Mouse (Mus musculus) c-Kit-positive CD71-positive TER-119-positive erythroid progenitor cells, embryonic 14.5 days (primary cell): ENCODE data around the gene Thsd4.

Experiments
- DNase-seq: peaks from one replicate; pipeline ENCODE4 v3.0.0-alpha.2; 2013; ENCODE audit warnings: low spot score

The Thsd4 gene

DNA sequence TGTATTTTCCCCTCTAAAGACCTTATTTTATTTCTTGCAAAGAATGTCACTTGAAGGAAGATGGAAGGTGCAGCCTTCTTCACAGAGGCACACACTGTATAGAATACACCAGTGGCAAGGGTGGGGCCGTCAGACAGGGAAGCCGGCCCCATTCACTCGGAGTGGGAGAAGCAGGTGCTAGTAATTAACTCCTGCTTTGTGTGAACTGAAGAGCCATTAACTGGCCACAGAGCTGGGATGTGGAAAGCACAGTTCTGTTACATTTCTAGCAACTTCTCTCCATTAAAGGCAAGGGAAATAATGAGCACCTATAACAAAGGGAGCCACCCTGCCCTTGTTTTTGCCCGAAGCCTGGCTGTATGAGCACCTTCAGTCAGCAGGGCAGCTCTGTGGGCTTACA lies 374.4 kb downstream of the Thsd4 start:
- no peak for DNase-seq

DNA sequence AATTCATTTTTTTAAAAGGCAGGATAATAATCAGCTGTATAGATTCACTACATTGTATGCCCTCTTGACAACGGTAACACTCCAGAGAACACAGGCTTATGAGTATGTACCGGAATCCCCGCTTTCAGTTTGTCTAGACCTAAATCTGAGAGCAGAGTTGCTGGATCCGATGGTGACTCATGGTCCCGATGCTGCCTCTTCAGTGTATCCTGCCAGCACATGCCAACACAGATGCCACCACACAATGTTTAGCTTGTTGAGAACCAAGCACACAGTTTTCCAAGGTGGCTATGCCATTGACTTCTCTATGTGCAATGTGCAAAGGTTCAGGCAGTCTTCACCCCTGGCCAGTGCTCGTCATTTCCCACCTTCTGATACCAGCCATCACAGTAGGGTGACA lies 378.0 kb downstream of the Thsd4 start:
- no peak for DNase-seq

DNA sequence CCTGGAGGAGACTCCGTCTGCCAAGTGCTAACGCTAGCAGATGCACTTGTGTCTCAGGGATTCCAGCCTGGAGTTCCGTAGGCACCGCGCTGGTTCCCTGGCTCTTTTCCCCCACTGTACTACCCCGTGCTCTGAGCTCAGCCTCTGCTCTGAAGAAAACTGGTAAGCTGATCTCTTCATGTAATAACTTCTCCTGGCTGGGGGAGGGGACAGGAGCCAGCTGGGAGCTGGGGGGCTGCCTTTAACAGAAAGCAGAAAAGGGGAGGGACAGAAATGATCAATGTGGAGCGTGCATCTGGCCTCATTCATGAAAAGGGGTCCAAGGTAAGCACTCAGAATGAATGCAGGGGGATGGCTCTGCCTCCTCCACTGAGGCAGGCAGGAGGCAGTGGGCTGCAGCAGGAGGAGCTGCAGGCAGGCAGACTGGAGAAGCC lies 380.7 kb downstream of the Thsd4 start:
- no peak for DNase-seq

DNA sequence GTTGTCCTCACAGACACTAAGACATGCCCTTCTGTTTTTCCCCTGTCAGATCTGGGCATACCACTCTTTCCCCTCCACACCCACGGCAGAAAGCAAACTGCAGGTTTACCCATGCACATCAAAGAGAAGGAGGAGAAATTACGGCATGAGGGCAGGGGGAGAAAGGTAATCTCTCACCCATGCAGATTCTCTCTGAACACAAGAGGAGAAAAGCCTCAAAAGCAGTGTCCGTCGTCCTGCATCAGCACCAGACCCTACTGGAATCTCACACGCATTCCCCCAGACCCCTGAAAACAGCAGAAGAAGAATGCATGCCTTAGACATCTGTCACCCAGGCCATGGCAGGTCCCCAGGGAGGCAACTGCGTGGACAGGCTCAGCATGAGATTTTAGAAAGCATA lies 381.4 kb downstream of the Thsd4 start:
- no peak for DNase-seq

DNA sequence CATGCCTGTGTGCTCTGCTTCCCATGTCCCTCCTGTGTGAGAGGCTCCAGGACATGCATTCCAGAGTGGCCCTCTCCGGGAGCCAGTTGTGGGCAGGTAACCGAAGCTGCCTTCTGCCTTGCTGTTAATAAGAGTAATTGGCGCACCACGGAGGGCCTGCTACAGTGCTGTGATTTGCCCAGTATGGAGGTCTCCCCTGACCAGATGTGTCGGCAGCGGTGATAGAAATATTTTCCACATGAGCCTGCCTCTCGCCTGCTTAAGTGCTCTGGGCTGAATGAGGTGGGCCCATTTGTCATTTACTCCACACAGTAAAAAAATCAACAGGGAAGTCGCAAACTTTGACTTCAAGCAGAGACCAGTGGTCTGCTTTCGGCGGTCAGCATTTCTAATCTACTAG lies 382.4 kb downstream of the Thsd4 start:
- DNase-seq, result no peak

DNA sequence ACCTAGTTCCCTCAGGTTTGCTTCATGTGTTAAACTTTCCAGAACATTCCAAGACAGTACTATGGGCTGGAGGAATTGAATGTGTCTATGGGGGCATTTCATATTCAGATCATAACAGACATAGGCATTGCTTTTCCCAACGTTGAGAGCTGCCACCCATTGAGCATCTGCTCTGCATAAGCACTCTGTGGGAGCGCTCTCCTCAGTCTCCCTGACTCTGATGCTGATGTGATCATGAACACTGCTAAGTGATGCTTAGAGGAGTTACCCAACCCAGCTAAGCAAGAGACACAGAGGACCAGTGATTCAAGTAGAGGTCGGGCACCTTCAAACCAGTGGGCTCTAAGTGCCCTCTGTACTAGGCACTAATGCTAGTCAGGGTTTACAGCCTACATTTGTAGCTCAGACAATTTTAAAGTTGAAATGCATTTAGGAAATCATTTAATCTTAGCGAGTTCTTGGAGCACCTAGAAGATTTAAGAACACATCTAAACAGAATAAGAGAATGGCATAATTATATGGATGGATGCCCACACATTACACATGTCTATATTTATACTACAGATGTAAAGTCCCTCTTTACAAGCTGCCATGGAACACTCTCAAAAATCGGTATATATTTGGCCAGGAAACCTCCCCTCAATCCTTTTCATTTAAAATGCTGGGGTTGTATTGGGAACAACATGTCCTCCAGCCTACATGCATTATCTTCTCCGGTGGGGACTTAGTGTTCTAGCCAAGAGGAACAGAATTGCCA lies 392.4 kb downstream of the Thsd4 start:
- no peak for DNase-seq

DNA sequence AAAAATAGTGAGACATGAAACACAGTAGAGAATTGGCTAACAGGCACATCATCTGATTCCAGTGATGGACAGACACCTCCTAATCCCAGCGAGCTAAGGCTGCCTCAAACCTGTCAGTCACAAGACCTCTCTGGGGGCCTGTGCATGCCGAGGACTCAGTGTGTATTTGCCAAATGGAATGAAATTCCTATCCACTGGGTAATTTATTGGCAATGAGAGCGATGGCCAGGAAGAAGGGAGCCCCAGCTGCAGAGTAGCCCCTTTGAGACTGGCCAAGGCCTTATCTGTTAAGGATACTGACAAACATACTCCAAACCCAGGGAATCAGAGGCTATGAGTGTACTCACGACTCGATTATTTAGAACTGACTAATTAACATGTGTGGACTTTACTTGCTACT lies 394.9 kb downstream of the Thsd4 start:
- no peak for DNase-seq

DNA sequence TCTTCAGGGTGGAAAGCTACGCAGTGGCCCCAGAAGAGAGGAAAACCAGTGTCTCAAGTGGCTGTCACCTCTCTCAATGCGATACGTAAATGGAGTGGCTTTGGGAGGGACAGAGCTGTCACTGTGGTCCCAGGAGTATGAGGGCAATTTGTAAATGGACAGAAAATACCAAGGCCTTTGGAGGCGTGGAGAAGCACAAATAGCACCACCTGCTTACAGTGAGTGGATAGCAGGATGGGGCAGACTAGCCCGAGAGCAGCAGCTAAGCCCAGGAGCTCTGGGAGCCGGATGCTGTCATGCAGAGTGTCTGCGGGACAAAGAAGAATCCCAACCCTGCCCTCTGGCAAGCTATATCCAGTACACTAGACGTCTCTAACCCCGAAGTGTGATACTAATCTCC lies 397.7 kb downstream of the Thsd4 start:
- DNase-seq, result no peak

DNA sequence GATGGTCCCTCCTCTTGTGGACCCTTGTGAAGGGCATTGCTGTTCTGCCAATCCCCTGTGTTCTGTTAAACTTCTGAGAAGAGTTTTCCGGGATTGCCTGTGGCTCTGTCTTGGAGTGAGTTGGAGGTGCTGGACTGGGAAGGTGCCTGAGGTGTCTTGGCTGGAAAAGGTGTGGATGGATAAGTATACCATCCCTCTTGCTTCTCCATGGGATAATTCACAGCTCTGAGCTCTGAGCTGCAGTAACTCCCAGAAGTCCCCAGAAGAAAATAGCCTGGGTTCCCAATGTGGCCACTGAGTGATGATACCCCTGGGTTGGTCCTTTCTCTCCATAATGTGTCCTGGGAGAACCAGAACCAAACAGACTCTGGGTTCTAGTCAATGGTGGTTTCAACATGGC lies 398.8 kb downstream of the Thsd4 start:
- DNase-seq, result no peak

DNA sequence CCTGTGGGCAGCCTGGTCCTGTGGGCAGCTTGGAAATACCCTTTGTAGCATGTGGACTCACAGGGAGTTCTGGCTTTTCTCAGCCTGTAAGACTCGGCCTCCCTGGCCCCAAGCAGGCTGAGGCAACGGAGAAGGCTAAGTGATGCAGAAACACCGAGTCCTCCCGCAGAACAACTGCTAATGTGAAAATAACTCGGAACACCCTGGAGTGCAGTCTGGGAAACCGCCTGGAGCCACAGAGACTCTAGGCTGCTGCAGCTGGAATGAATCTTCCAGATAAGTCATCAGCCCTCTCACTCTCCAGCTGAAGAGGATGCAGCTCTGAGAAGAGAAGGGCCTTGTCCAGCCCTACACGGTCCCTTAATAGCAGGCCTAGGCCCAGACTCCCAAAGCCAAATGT lies 402.0 kb downstream of the Thsd4 start:
- no peak for DNase-seq

DNA sequence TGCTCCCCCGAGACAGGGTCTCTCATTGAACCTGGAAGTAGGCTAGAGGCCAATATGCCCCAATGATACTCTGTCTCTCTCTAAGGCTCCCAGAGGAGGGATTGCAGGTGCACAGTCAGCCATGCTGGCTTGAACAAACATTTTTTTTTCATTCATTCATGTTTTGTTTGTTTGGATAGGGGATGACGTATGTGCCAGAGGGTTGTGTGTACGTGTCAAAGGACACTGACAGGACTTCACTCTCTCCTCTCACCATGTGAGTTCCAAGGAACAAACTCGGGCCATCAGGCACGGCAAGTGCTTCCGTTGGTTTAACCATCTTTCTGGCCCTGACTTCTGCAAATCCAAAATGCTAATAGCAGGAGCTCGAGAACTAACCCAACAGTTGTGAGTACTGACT lies 404.0 kb downstream of the Thsd4 start:
- no peak for DNase-seq

DNA sequence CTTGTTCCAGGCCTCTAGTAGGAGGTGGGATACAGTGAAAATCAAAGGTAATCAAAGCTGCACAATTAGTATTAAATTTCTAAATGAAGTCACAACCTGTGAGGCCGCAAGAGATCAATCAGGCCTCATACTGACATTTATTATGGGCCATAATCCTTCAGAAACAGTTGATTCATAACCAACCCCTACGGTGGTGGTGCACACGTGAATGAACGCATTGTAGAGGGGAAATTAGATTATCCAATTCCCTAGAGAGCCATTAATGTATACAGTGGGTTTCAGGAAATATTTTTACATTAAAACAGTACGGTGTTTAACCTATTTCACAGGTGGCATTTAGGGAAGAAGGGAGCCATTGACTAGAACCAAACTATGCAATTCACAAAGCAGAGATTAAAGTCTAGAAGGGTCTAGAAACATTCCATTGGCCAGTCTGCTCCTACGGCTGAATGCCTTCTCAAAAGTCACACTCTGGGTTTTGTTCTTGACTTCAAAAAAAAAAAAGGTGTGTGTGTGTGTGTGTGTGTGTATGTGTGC lies 406.1 kb downstream of the Thsd4 start:
- no peak for DNase-seq

DNA sequence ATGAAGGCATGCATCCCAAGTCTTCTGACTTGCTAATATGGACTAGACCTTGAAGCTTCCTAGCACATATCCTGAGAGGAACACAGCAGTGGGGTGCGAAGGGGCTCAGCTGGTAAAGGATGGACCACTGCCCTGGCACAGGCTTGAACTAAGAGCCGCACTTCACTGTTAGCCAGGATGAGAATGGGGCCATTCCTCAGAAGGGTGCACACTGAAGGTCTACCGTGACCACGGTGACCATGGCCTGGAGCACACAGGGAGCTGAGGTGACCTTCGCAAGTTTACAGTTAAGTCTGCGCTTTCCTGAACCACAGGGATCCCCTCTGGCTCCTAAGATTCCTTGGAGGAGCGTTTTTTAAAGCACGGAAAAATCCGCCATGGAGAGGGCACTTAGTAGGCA lies 406.5 kb downstream of the Thsd4 start:
- DNase-seq, result no peak

DNA sequence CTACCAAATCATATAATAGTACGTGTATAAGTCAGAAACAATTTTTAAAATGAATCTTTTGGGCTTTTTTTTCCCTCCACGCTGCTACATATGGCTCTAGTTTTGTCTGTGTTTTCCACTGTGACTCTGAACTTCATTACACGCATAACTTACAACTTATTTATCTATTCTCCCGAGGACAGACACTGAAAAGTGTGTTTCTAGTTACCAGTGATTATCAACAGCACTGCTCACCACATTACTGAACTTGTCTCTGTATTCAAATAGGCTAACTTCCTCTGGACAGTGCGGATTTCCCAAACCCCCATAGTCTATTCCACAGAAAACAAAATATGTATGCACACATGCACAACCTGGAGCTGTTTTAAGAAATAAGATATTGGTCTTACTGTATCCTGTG lies 411.6 kb downstream of the Thsd4 start:
- DNase-seq, result no peak

DNA sequence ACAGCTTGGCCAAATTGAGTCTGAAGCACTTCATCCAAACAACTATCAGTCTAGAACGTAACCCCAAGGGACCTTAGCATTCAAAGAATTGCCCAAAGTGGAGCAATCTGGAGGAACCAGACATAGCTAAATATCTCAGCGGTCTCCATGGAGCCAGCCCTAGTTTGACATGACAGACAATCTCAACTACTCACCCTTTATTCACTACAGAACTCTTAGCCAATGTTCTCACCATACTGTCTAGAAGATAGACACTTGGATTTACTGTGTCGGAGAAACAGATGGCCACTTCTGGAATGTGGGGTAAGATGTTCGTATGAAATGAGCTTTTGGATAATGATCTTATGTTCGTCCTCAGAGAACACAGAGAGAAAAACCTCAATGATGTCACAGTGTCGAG lies 415.2 kb downstream of the Thsd4 start:
- DNase-seq, result no peak

DNA sequence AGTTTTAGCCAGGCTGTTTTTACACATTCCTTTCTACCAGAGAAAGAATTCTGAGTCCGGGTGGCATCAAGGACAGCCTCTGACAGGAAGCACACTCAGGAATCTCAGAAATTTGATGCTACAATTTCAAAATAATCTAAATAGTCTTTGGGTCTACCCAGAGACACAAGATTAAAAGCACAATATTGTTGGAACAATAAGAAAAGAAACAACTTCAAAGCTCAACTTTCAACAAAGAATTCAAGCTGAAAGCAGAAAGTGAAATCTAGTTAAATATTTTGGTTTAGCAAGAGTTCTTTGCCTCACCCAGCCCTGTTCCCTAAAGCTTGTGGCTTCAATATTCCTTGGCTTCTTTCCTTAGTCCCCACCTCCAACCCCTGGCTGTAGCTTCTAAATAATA lies 415.7 kb downstream of the Thsd4 start:
- DNase-seq, result no peak

DNA sequence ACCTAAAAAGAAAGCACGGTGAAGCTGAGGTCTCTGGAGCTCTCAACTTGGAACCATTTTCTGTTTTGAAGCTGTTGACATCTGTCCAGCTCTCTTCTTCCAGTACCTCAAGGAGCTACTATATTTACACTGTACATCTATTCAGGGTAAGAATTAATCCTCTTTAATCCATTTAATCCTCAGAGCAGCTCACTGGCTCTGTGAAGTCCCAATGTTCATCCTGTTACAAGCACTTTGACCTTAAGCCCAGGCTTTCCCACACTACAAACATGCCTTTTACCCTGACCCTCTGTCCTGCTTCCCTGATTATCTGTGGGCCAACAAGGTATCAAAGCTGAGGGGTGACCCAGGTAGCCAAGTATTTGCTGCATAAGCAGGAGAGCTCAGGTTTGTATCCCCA lies 427.6 kb downstream of the Thsd4 start:
- DNase-seq, result no peak

DNA sequence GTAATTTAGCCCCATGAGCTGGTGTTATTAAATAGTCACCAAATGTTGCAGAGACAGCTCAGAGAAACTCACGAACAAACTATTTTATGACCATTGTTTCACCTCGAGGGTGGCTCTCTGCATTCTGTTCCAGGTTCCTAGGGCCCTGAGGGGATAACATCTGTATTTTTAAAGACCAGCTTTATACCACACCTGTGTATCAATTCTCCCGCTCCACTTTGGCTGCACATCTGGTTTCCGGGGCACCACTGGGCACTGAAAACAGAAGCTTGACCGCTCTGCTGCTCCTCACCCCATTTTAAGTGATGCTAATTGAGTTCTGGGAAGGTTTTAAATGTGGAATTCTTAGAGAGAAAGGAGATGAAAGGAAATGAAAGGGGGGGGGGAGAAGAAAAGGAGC lies 429.4 kb downstream of the Thsd4 start:
- DNase-seq, result no peak

DNA sequence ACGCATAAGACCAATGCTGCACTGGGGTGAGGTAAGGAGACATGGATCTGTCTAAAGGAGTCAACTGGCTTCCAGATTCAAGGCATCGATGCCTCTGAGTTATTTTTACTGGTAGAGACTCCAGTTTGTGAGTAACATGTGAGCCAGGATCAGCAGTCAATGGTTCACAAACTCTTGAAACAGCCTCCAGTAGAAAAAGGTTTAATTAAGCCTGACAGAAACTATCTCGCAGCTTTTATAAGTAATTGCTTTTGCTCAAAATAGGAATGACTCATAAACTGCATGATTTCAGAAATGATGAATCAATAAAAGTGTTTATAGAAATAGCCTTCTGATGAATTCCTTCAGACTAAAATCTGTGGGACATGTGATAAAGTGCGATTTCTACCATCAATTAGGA lies 432.4 kb downstream of the Thsd4 start:
- no peak for DNase-seq

DNA sequence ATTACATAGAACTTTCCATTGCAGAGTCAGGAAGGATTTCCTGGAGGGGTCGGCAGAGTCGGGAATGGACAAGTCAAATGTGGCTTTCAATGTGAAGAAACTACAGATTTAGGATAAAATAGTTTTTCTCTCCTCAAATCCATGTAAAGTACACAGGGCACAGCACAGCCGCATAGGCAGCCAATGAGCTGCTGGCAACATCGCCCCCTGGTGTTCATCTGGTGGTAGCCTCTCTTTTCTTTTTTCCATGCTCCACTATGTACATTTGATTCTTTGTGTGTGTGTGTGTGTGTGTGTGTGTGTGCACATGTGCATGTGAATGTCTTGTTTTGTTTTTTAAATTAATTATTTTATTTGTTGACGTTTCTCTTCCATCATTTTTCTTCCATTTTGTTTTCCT lies 433.7 kb downstream of the Thsd4 start:
- peak; percentile 14 for DNase-seq

DNA sequence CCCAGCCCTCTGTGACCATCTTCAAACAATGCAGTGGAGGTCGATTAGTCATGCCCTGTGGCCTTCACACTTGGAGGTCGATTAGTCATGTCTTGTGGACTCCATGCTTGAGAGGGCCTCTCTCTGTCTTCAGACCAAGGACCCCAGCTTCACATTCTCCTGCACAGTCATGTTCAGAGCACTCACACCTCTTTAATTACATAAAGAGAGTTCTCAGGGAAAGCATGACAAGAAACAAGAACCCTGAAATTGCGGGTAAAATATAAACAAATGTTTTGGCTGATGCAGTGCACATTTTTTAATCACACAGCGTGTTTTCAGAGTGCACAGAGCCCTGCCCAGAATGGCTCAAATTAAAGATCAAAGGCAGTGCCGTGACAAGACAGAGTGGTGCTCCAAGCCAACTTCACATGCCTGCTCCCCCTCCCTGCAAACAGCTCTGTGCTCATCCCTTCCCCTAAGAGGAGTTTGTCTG lies 439.7 kb downstream of the Thsd4 start:
- no peak for DNase-seq

DNA sequence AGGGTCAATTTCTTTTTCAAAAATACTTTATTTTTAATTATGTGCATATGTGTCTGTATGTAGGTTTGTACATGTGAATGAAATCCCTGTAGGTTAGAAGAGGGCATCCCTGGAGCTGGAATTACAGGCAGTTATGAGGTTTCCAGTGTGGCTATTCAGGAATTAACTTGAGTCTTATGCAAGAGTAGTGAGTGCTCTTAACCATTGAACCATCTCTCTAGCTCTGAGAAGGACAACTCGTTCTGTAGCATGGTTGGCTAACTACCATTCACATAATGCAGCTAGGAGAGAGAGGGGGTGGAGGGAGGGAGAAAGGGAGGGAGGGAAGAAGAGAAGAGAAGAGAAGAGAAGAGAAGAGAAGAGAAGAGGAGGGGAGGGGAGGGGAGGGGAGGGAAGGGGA lies 444.1 kb downstream of the Thsd4 start:
- no peak for DNase-seq

DNA sequence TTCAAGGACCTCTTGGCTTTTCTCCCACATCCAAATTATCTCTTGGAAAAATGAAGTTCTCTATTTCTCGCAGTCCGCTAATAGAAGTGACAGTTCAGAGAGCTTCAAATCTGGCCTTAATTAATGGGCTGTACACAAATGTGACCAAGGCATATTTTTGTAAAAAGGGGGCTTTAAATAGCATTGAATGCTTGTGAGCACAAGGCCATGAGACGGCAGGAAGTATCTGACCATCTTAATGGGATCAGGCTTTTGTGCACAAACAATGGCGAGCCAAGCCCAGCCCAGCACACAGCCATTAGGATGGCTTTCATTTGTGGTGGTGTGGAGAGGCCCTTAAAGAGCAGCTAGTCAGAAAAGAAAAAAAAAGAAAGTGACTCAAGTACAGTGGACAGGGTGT lies 445.4 kb downstream of the Thsd4 start:
- DNase-seq, result no peak

DNA sequence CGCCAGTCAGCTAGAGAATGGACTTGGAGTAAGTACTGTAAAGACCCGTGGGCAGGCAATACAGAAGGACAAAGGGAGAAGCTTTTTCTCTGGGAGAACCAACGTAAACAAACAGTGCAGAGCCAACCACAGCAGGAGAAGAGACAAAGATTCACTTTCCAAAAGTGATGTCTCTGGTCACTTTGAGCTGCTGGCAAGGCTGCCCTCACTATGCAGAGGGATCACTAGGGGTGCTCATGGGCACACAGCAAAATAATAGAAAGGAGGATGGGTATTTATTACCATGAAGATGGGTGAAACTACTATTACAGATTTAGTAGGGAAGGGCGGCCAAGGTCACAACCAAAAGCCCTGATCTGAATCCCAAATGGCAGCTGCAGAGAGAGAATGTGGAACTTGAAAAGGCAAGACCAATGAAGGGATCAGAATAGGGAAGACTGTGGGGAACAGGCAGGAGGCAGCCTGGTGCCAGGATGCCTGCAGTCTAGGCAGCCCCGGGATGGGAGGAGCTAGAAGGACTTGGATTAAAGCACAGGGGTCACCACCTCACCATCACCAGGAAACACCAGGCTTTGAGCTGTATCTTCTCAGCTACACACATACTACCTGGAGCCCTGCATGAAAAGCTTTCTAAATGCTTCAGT lies 450.1 kb downstream of the Thsd4 start:
- DNase-seq, result no peak
